Mouse (Mus musculus) cerebellum, adult 2 months (tissue): ENCODE data around the gene Zfhx3. TPM values are rescaled to one million over a fixed set of nuclear protein-coding genes. Genes with fewer than 3 reads are reported as not detected.

Experiments used
- DNase-seq, 2 experiments: peaks; one replicate each; pipeline ENCODE4 v3.0.0; 2021
- H3K27ac ChIP-seq: fragments of 200-500 bp; 2 replicates; pipeline ENCODE4 v1.5.1; 2012; ENCODE audit warnings: low read length, control low read depth, inconsistent platforms; ENCODE audit not compliant: insufficient read depth
- H3K27me3 ChIP-seq: fragments of 200-500 bp; 2 replicates; pipeline ENCODE4 v1.6.1; 2012; ENCODE audit warnings: inconsistent platforms, mild to moderate bottlenecking, low read length, moderate library complexity; ENCODE audit not compliant: control insufficient read depth, insufficient read depth
- H3K4me1 ChIP-seq: fragments of 200-500 bp; 2 replicates; pipeline ENCODE4 v1.6.1; 2011; ENCODE audit warnings: low read length; ENCODE audit not compliant: control insufficient read depth, insufficient read depth
- H3K4me3 ChIP-seq: fragments of 200-500 bp; replicated peaks from 2 replicates; pipeline ENCODE3; 2011; ENCODE audit warnings: mild to moderate bottlenecking, low read depth, low read length, control low read depth; ENCODE audit not compliant: insufficient read depth
- CTCF ChIP-seq: fragments of 200-500 bp; IDR thresholded peaks from 2 replicates; pipeline ENCODE4 v1.5.1; 2011; ENCODE audit warnings: low read depth, mild to moderate bottlenecking, control low read depth, low read length, moderate library complexity, borderline replicate concordance; ENCODE audit not compliant: insufficient read depth
- POLR2A ChIP-seq: fragments of 200-500 bp; IDR thresholded peaks from 2 replicates; pipeline ENCODE4 v1.6.1; 2011; ENCODE audit warnings: low read length, control low read depth, borderline replicate concordance; ENCODE audit not compliant: insufficient read depth
- WGBS: fragments of 180-500 bp; shearing (Covaris S2); methylation state at CpG from one replicate; pipeline ENCODE4 v1.1.7; 2018; 5-methylcytosine and 5-hydroxymethylcytosine counted together
- polyA plus RNA-seq: library from polyadenylated mRNA; depleted of rRNA; stranded (reverse); fragments of >200 nt; gene quantifications from 2 replicates; pipeline ENCODE4 v1.2.3, GENCODE M21; 2012

Gene Zfhx3
- polyA plus RNA-seq, 1 experiment = 3.3 TPM

- H3K27ac ChIP-seq = no peak overlapping the region
- TF ChIP-seq CTCF = no peak
- TF ChIP-seq POLR2A = no peak
- WGBS = 71% methylated on average over 6 of the region's 6 CpGs
- no peak for DNase-seq
- no peaks in the 10 kb centered on the region for H3K4me1 ChIP-seq
- no peaks in the 10 kb centered on the region; the same call in 1 of the 2 replicates for H3K27me3 ChIP-seq
- H3K4me3 ChIP-seq = no peak overlapping the region
Measured at GRCm38 (mm10) chr8:108773436-108773835, 831.0 kb downstream of the Zfhx3 start.

GRCm38 (mm10) chr8:108778063-108778462, 835.6 kb downstream of the Zfhx3 start:
- Histone ChIP-seq H3K27ac (no peak overlapping the region), H3K4me3 (no peak overlapping the region), H3K27me3 (no peaks in the 10 kb centered on the region; the same call in 1 of the 2 replicates), H3K4me1 (no peaks in the 10 kb centered on the region)
- no peak for TF ChIP-seq CTCF
- TF ChIP-seq POLR2A = no peak
- WGBS = 92% methylated on average over 12 of the region's 12 CpGs
- no peak for DNase-seq

GRCm38 (mm10) chr8:108778551-108778950, 836.1 kb downstream of the Zfhx3 start:
- Histone ChIP-seq H3K27me3 (no peaks in the 10 kb centered on the region), H3K4me3 (no peak overlapping the region), H3K4me1 (no peaks in the 10 kb centered on the region), H3K27ac (no peak overlapping the region)
- 85% methylated on average over 9 of the region's 9 CpGs for WGBS
- DNase-seq = no peak
- TF ChIP-seq POLR2A (no peak), CTCF (no peak)

GRCm38 (mm10) chr8:108780766-108781165, 838.3 kb downstream of the Zfhx3 start:
- Histone ChIP-seq H3K4me3 (no peak overlapping the region), H3K4me1 (no peaks in the 10 kb centered on the region), H3K27ac (no peak overlapping the region), H3K27me3 (no peaks in the 10 kb centered on the region; the same call in 1 of the 2 replicates)
- WGBS = 87% methylated on average over 6 of the region's 6 CpGs
- no peak for DNase-seq
- no peak for TF ChIP-seq POLR2A

GRCm38 (mm10) chr8:108781192-108781591, 838.7 kb downstream of the Zfhx3 start:
- no peaks in the 10 kb centered on the region; the same call in 1 of the 2 replicates for H3K27me3 ChIP-seq
- no peak for DNase-seq
- WGBS = 54% methylated on average over 5 of the region's 5 CpGs
- H3K4me3 ChIP-seq = no peak overlapping the region
- no peak overlapping the region for H3K27ac ChIP-seq
- H3K4me1 ChIP-seq = no peaks in the 10 kb centered on the region
- TF ChIP-seq CTCF = no peak
- TF ChIP-seq POLR2A = no peak

- TF ChIP-seq CTCF (no peak), POLR2A (no peak)
- Histone ChIP-seq H3K27ac (no peak overlapping the region), H3K4me3 (no peak overlapping the region), H3K4me1 (no peaks in the 10 kb centered on the region), H3K27me3 (no peaks in the 10 kb centered on the region; the same call in 1 of the 2 replicates)
- 56% methylated on average over 10 of the region's 10 CpGs for WGBS
- no peak for DNase-seq
Measured at GRCm38 (mm10) chr8:108783155-108783554, 840.7 kb downstream of the Zfhx3 start.

GRCm38 (mm10) chr8:108788156-108788761, 845.8 kb downstream of the Zfhx3 start:
- TF ChIP-seq POLR2A (no peak), CTCF (no peak)
- DNase-seq = no peak
- H3K27me3 ChIP-seq = no peaks in the 10 kb centered on the region; the same call in 1 of the 2 replicates
- 11% methylated on average over 6 of the region's 6 CpGs for WGBS
- H3K4me3 ChIP-seq = no peak overlapping the region
- H3K4me1 ChIP-seq = no peaks in the 10 kb centered on the region
- H3K27ac ChIP-seq = no peak overlapping the region

GRCm38 (mm10) chr8:108788762-108789157, 846.3 kb downstream of the Zfhx3 start:
- TF ChIP-seq POLR2A (no peak), CTCF (no peak)
- no peak for DNase-seq
- 20% methylated on average over 10 of the region's 10 CpGs for WGBS
- Histone ChIP-seq H3K27ac (no peak overlapping the region), H3K4me3 (no peak overlapping the region), H3K27me3 (no peaks in the 10 kb centered on the region; the same call in 1 of the 2 replicates), H3K4me1 (no peaks in the 10 kb centered on the region)
